Mouse (Mus musculus) kidney, postnatal 0 days (tissue): ENCODE results near the gene Tbc1d23. TPM values are rescaled to one million over a fixed set of nuclear protein-coding genes. Genes with fewer than 3 reads are reported as not detected.

Experiments used
- ATAC-seq: fragments of 200-750 bp; cut with Nextera tagmentation; replicated peaks from 2 replicates; pipeline ENCODE4 v1.8.0; 2017; ENCODE audit warnings: low read depth, moderate number of reproducible peaks, moderate TSS enrichment, moderate library complexity; ENCODE audit not compliant: low FRiP score
- DNase-seq: peaks from one replicate; pipeline ENCODE4 v3.0.0-alpha.2; 2016; ENCODE audit warnings: low spot score
- H3K27ac ChIP-seq: fragments of 300-500 bp; sonication (generic); 2 replicates; pipeline ENCODE4 v1.5.1; 2014; ENCODE audit warnings: mild to moderate bottlenecking
- H3K27me3 ChIP-seq: fragments of 300-500 bp; sonication (generic); 2 replicates; pipeline ENCODE4 v1.6.1; 2014; ENCODE audit warnings: low read length, mixed read lengths; ENCODE audit not compliant: insufficient read depth
- H3K36me3 ChIP-seq: fragments of 300-500 bp; sonication (generic); 2 replicates; pipeline ENCODE4 v1.6.1; 2014; ENCODE audit warnings: low read length, mixed read lengths; ENCODE audit not compliant: insufficient read depth
- H3K4me1 ChIP-seq: fragments of 300-500 bp; sonication (generic); replicated peaks from 2 replicates; pipeline ENCODE4 v1.6.1; 2014; ENCODE audit warnings: antibody characterized with exemption, low read length, mixed read lengths; ENCODE audit not compliant: insufficient read depth
- H3K4me2 ChIP-seq: fragments of 300-500 bp; sonication (generic); 2 replicates; pipeline ENCODE4 v1.6.1; 2014; ENCODE audit warnings: mild to moderate bottlenecking, low read length, moderate library complexity, mixed read lengths
- H3K4me3 ChIP-seq: fragments of 300-500 bp; sonication (generic); replicated peaks from 2 replicates; pipeline ENCODE4 v1.5.1; 2014; ENCODE audit warnings: low read depth, low read length
- H3K9ac ChIP-seq: fragments of 300-500 bp; sonication (generic); 2 replicates; pipeline ENCODE4 v1.6.1; 2014; ENCODE audit warnings: low read depth, low read length
- H3K9me3 ChIP-seq: fragments of 300-500 bp; sonication (generic); replicated peaks from 2 replicates; pipeline ENCODE4 v1.6.1; 2016; ENCODE audit warnings: low read length, inconsistent platforms, mixed read lengths
- CTCF ChIP-seq: IDR thresholded peaks from 2 replicates; pipeline ENCODE4 v1.5.1; 2016; ENCODE audit warnings: antibody characterized with exemption, low read depth, mild to moderate bottlenecking, moderate library complexity
- WGBS: fragments of 180-500 bp; shearing (Covaris S2); extraction: QIAGEN DNeasy Blood & Tissue Kit; methylation state at CpG from one replicate; pipeline ENCODE4 v1.1.7; 2014; 5-methylcytosine and 5-hydroxymethylcytosine counted together
- polyA plus RNA-seq: library from polyadenylated mRNA; unstranded; fragments of >200 nt; fragmentation: Nextera tagmentation; extraction: Ambion mirVana; gene quantifications from 2 replicates; pipeline ENCODE4 v1.2.1, GENCODE M21; 2015

The Tbc1d23 gene
- polyA plus RNA-seq, 1 experiment from 2014 or later = 22.5 TPM

DNA sequence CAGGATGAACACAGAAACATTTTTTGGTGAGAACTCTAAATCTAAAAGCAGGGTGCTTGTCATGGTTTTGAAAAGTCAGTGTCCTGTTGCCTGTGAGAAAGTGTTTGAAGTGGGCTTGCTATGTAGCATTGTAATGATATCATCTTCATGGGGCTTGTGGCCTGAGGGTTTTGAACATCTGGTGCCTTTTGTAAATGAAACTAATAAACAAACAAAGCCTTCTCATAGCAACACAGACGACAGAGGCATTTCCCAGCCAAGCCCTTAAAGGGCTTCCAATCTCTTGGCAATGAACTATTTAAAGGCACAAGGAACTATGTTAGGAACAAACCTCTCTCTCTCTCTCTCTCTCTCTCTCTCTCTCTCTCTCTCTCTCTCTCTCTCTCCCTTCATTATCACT, 35.8 kb upstream of the Tbc1d23 start:
- H3K9ac ChIP-seq = no peak overlapping the region
- H3K4me3 ChIP-seq = no peak overlapping the region
- ATAC-seq (no peak), DNase-seq (peak; percentile 84)
- WGBS = 10% methylated on average over 1 of the region's 1 CpGs
- H3K27me3 ChIP-seq = no peaks in the 10 kb centered on the region
- H3K36me3 ChIP-seq = no peaks in the 10 kb centered on the region
- H3K4me1 ChIP-seq = no peaks in the 10 kb centered on the region
- no peaks in the 10 kb centered on the region for H3K9me3 ChIP-seq
- no peak for TF ChIP-seq CTCF
- H3K4me2 ChIP-seq = no peak overlapping the region
- no peak overlapping the region for H3K27ac ChIP-seq

DNA sequence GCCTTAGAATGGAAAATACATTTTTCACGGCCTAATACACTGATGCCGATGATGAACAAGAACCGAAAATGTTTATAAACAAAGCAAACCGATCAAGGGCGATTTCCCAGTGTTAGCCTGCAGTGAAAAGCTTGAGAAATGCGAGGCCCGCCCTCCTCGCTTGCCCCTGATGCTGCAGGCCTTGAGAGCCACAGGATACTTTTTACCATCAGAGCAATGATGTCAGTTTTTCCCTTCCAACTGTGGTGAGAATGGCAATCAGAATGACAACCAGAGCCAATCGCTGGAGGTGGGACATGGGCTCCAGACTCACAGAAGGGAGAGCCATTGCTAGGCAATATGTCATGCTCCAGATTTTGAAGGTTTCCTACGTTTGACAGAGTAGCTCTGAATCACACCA, 28.8 kb upstream of the Tbc1d23 start:
- Histone ChIP-seq H3K9ac (no peak overlapping the region), H3K4me3 (no peak overlapping the region), H3K9me3 (no peaks in the 10 kb centered on the region), H3K4me2 (no peak overlapping the region), H3K27ac (no peak overlapping the region), H3K27me3 (no peaks in the 10 kb centered on the region), H3K4me1 (no peaks in the 10 kb centered on the region), H3K36me3 (no peaks in the 10 kb centered on the region)
- ATAC-seq = no peak
- TF ChIP-seq CTCF = no peak
- WGBS = 94% methylated on average over 10 of the region's 10 CpGs
- DNase-seq = no peak

DNA sequence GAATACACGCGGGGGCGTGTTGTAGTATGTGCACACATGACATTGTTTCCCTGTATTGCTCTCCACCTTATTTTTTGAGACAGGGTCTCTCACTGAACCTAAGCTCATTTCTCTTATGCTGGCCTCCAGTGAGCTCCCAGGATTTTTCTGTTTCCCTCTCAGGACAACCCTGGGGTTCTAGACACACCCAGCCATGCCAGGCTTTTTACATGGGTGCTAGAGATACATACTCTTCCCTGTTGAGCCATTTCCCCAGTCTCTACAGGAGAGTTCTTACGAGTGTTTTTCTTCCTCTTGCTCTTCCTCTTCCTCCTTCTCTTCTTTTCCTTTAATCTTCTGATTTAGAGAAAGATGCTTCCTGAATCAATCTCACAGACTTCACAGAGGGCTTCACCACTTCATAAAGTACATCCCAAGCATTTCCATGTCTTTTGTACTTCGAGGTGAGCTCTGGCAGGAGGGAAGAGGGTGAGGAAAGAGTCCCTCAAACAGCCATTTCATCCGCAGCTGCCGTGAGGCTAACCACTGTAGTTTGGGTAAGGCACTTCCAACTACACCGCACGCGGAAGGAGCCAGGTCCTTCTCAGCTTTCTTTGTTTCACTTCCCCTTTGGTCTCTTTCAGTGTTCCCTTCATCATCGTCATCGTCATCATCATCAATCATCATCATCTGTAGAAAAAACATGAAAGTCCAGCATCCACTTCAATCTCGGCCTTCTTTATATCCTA, 28.2 kb upstream of the Tbc1d23 start:
- no peak overlapping the region for H3K27ac ChIP-seq
- H3K4me2 ChIP-seq = no peak overlapping the region
- H3K9ac ChIP-seq = no peak overlapping the region
- no peak overlapping the region for H3K4me3 ChIP-seq
- ATAC-seq = no peak
- H3K36me3 ChIP-seq = no peaks in the 10 kb centered on the region
- TF ChIP-seq CTCF = no peak
- no peaks in the 10 kb centered on the region for H3K4me1 ChIP-seq
- H3K9me3 ChIP-seq = no peaks in the 10 kb centered on the region
- WGBS = 88% methylated on average over 13 of the region's 13 CpGs
- no peaks in the 10 kb centered on the region for H3K27me3 ChIP-seq
- no peak for DNase-seq

DNA sequence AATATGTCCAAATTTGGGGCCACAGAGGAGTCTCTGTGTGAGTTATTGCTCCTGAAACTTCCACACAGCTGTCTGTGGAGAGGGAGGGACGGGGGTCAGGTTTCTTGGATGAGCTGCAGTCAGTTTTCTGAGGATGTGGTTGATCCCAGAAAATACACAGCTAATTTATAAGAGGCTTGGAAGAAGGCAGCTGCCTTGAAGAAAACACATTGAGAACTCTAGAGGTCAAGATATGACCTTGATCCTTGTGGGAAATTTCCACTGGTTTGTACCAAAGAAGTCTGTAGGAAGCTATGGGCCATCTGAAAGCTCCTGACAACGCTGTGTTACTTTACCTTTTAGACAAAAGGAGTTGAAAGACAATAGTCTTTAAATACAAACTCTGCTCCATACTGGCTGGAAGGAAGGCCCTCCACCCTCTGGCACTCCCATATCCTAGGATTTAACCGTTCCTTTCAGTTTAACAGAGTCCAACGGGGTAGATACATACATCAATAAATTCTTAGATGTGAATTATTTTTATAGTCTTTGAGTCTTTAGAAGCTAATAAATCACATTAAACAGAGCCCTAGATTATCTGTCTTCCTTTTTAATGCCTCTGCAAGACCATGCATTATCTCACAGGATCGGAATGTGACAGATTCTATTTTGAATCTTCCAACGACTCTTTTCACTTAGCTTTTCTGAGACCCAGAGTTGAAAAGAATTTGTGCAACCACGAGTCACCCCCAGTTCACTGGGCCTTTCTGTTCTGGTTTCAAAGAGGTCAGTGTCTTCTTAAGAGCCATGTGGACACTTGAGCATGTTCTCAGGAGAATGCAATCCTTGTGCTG, 20.5 kb upstream of the Tbc1d23 start:
- Histone ChIP-seq H3K9me3 (no peaks in the 10 kb centered on the region), H3K4me1 (no peaks in the 10 kb centered on the region; the same call in 1 of the 2 replicates), H3K9ac (no peak overlapping the region), H3K4me3 (no peak overlapping the region), H3K4me2 (no peak overlapping the region), H3K36me3 (no peaks in the 10 kb centered on the region), H3K27me3 (no peaks in the 10 kb centered on the region), H3K27ac (peak overlapping the region; percentile 68)
- WGBS = 25% methylated on average over 7 of the region's 7 CpGs
- peak; percentile 95 for DNase-seq
- peak; percentile 59 for ATAC-seq
- no peak for TF ChIP-seq CTCF

DNA sequence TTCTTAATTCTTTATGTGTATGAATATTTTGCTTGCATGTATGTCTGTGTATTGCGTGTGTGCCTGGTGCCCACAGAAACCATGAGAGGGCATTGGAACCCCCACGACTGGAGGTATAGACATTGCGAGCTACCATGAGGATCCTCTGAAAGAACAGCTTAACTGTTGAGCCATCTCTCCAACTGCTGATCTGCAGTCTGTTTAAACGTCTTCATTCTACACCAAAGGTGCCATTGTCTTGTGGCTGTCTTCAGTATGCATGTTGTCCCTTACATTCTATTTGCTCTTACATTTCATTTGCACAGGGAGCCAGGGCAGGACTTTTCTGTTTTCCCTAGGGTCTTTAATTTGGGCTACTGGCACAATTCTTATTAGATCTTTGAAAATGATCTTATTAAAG, 19.7 kb upstream of the Tbc1d23 start:
- Histone ChIP-seq H3K27ac (peak overlapping the region; percentile 68), H3K9me3 (no peaks in the 10 kb centered on the region), H3K9ac (no peak overlapping the region), H3K36me3 (no peaks in the 10 kb centered on the region), H3K4me3 (no peak overlapping the region), H3K4me2 (no peak overlapping the region), H3K27me3 (no peaks in the 10 kb centered on the region), H3K4me1 (no peaks in the 10 kb centered on the region; the same call in 1 of the 2 replicates)
- 87% methylated on average over 4 of the region's 4 CpGs for WGBS
- TF ChIP-seq CTCF = no peak
- DNase-seq (no peak), ATAC-seq (no peak)

DNA sequence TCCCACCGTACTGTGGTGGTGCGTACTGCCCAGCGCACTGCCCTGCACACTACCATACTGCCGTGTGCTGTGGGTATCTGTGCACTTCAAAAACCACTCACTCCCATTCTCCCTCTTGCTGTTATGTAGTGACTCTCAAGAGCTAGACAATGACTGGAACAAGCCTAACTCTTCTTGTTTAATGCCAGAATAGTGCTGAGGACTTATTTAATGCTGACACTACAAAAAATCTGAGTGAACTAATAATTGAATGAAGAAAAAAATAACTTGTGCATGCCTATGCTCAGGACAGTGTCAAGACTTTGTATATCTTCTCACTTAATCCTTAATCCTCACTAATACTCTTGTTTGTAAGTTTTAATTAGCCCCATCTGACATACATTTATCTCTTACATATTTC, 16.2 kb upstream of the Tbc1d23 start:
- no peak overlapping the region for H3K27ac ChIP-seq
- no peak overlapping the region for H3K4me3 ChIP-seq
- no peak for ATAC-seq
- H3K27me3 ChIP-seq = no peaks in the 10 kb centered on the region
- 91% methylated on average over 4 of the region's 4 CpGs for WGBS
- H3K4me2 ChIP-seq = no peak overlapping the region
- no peak overlapping the region for H3K9ac ChIP-seq
- TF ChIP-seq CTCF = no peak
- no peaks in the 10 kb centered on the region for H3K36me3 ChIP-seq
- no peaks in the 10 kb centered on the region; the same call in 1 of the 2 replicates for H3K4me1 ChIP-seq
- H3K9me3 ChIP-seq = no peaks in the 10 kb centered on the region
- DNase-seq = no peak
